Mouse (Mus musculus): ENCODE results near the gene Wfdc11. TPM values are rescaled to one million over a fixed set of nuclear protein-coding genes. Genes with fewer than 3 reads are reported as not detected.
"Not testable (repeated sequence)": the region's sequence is repeated elsewhere in the genome, so short reads cannot be mapped to it uniquely, and the experiment has no call there.

The Wfdc11 gene
- polyA plus RNA-seq, 1 experiment, result not detected

DNA sequence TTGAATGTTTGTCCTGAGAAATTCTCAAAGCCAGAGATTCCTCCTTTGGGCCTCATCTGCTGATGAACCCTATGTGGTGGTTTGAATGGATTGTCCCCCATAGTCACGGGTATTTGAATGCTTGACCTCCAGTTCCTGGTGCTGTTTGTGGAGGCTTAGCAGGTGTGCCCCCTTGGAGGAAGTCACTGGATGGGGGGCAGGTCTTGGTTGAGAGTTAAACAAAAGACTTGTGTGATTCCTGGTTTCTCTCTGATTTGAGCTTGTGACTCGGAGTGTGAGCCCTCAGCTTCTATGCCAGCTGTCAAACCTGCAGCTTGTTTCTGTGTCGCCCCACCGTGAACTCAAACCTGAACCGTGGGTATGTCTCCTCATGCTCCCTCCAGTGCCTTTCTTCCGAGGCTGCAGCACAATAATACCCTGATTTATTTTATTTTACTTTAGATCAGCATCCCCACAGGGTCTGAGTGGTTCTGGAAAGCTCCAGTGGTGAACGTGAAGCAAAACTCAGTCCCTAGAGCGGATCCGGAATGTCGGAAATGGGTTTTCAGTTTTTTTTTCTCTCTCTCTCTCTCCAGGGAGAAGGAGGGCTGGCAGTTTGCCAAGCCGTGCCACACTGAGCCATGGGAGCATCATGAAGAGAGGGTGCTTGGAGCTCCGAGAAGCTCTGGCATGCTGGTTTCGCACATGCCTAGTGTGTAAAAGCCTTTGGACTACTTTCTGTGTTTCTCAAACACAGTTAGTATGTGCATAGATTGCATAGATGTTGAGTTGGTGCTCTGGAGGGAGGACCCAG lies 31.8 kb downstream of the Wfdc11 start:
- H3K36me3 ChIP-seq (replicated peaks; ENCODE audit: low read length), result no peaks in the 10 kb centered on the region
- peaks cover 12% of the 10 kb centered on the region for H3K9me3 ChIP-seq
- peaks cover 4% of the 10 kb centered on the region for H3K27me3 ChIP-seq (replicated peaks)
- 0 out of 2 replicates have a peak, but pooled peaks cover 2% of the 10 kb centered on the region for H3K4me1 ChIP-seq
- TF ChIP-seq GATA1 (IDR thresholded peaks at IDR 0.05; ENCODE audit: borderline replicate concordance, low read length) (no peak), FLI1 (IDR thresholded peaks at IDR 0.05; ENCODE audit: low read length) (no peak)
- no peak overlapping the region for H3K4me3 ChIP-seq (replicated peaks)

DNA sequence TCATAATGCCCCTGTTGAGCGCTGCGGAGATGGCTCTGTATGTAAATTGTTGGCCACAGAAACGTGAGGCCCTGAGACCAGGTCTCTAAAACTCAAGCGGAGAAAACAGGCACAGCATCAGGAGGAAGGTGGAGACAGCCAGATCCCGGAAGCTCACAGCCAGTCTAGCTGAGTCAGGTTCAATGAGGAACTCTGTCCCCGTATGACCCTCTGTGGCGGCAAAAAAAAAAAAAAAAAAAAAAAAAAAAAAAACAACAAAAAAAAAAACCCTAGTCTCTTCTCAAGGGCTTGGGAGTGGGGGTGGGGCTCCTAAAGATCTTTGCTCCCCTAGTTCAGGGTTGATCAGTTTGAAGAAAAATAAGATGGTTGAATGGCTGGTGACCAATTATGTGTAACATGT lies 32.8 kb downstream of the Wfdc11 start:
- Histone ChIP-seq H3K4me1 (0 out of 2 replicates have a peak, but pooled peaks cover 2% of the 10 kb centered on the region), H3K9me3 (peaks cover 12% of the 10 kb centered on the region), H3K36me3 (replicated peaks; ENCODE audit: low read length) (no peaks in the 10 kb centered on the region), H3K4me3 (replicated peaks) (no peak overlapping the region), H3K27me3 (replicated peaks) (peaks cover 4% of the 10 kb centered on the region)
- TF ChIP-seq FLI1 (IDR thresholded peaks at IDR 0.05; ENCODE audit: low read length), result no peak
- no peak for TF ChIP-seq GATA1 (IDR thresholded peaks at IDR 0.05; ENCODE audit: borderline replicate concordance, low read length)

DNA sequence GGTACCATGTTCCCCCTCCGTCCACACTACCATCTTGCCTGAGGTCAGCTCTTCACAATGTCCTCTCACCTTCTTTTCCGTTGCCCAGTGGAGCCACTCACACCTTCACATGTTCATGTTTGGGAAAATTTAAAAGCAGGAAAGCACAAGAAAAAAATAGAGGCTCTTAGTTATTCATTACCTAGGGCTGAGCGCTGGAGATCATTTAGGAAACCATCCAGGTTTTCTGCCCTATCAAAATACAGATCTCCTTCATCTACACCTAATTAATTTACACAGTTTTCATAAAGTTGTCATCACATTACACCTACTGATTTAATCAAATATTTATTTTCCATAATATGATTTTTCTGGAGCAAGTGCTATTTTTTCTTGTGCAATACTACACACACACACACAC lies 35.2 kb downstream of the Wfdc11 start, which contains the start of gene Wfdc16:
Gene Wfdc16 (minus strand): TSS at position 101 of the 400 bp plus-strand sequence.
- peak within 1 kb of the TSS; percentile 59 for H3K4me3 ChIP-seq (replicated peaks)
- TF ChIP-seq FLI1 (IDR thresholded peaks at IDR 0.05; ENCODE audit: low read length), result no peak
- no peak for TF ChIP-seq GATA1 (IDR thresholded peaks at IDR 0.05; ENCODE audit: borderline replicate concordance, low read length)
- no peaks in the 10 kb centered on the region for H3K36me3 ChIP-seq (replicated peaks; ENCODE audit: low read length)
- H3K9me3 ChIP-seq, result peaks cover 16% of the 10 kb centered on the region
- 0 out of 2 replicates have a peak, but pooled peaks cover 2% of the 10 kb centered on the region for H3K4me1 ChIP-seq
- H3K27me3 ChIP-seq (replicated peaks), result peaks cover 6% of the 10 kb centered on the region

DNA sequence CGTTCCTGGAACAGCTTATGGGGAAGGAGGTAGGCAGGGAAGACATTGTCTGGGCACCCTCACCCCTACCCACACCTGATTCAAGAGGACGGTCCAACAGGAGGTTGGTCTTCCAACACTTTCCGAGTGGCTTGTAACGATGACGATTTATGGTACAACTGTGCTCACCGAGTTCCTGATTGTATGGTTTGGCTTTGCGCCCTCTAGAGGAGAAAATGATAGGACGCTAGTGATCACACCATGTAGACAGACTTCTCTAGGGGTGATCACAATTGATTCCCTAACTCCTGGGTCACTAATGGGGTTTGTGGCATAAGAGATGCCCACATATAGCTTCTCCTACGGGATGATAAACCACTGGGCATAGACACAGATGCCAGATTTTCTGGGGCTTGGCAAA lies 38.6 kb downstream of the Wfdc11 start:
- H3K36me3 ChIP-seq (replicated peaks; ENCODE audit: low read length), result no peaks in the 10 kb centered on the region
- H3K4me1 ChIP-seq, result no peaks in the 10 kb centered on the region
- TF ChIP-seq FLI1 (IDR thresholded peaks at IDR 0.05; ENCODE audit: low read length) (no peak), GATA1 (IDR thresholded peaks at IDR 0.05; ENCODE audit: borderline replicate concordance, low read length) (no peak)
- H3K27me3 ChIP-seq (replicated peaks), result peaks cover 4% of the 10 kb centered on the region
- H3K9me3 ChIP-seq, result peaks cover 16% of the 10 kb centered on the region
- no peak overlapping the region for H3K4me3 ChIP-seq (replicated peaks)

DNA sequence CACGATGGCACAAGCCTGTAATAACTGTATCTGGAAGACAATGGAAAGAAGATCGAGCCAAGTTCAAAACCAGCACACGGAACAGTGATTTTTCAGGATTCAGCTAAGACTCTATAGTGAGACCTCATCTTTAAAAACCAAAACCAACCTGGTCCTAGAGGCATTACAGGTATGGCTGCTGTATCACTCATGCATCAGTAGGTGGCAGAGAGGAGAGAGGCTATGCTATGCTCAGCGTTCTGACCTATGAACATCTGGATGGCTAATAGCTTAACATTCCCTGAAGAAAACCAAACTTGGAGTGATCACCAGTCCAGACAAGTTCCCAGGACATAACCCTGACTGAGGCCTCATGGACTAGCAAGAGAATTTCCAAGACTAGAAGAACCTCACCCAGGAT lies 52.1 kb downstream of the Wfdc11 start:
- Histone ChIP-seq H3K4me3 (replicated peaks) (no peak overlapping the region), H3K36me3 (replicated peaks; ENCODE audit: low read length) (no peaks in the 10 kb centered on the region), H3K27me3 (replicated peaks) (peaks cover 24% of the 10 kb centered on the region), H3K4me1 (no peaks in the 10 kb centered on the region), H3K9me3 (no peaks in the 10 kb centered on the region)
- no peak for TF ChIP-seq GATA1 (IDR thresholded peaks at IDR 0.05; ENCODE audit: borderline replicate concordance, low read length)
- TF ChIP-seq FLI1 (IDR thresholded peaks at IDR 0.05; ENCODE audit: low read length), result no peak

DNA sequence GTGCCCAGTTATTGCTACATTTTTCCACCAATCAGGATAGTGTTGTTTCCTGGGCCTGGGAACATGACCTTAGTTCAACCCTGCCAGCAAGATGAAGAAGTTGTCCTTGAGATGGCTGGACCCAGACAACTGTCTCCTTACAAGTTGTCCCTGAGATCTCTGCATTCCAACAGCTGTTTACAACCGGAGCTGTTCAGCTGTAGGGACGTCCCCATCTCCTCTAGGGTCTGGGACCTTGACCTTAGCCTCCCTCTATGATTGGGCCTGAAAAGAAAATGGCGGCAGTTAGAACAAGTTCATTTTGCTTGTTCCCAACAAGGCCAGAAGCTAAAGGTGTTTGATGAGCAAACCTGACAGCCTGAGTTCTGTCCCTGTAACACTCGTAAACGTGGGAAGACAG lies 54.8 kb downstream of the Wfdc11 start:
- Histone ChIP-seq H3K4me3 (replicated peaks) (no peak overlapping the region), H3K9me3 (no peaks in the 10 kb centered on the region), H3K36me3 (replicated peaks; ENCODE audit: low read length) (no peaks in the 10 kb centered on the region), H3K27me3 (replicated peaks) (peaks cover 17% of the 10 kb centered on the region), H3K4me1 (no peaks in the 10 kb centered on the region)
- TF ChIP-seq FLI1 (IDR thresholded peaks at IDR 0.05; ENCODE audit: low read length) (no peak), GATA1 (IDR thresholded peaks at IDR 0.05; ENCODE audit: borderline replicate concordance, low read length) (no peak)

DNA sequence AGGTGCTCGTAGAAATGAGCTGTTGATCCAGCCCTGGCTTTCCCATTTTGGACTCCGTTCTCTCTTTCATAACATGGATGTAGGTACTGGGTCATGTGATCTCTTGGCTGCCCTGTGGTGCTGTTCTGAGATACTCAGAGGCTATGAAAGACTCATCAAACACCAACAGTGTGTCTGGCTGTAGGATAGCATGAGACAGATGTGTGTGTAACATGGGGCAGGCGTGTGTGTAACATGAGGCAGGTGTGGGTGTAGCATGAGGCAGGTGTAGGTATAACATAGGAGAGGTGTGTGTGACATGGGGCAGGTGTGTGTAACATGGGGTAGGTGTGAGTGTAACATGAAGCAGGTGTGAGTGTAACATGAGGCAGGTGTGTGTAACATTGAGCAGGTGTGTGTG lies 58.5 kb downstream of the Wfdc11 start:
- no peaks in the 10 kb centered on the region for H3K9me3 ChIP-seq
- peak overlapping the region; percentile 30 for H3K4me3 ChIP-seq (replicated peaks)
- H3K36me3 ChIP-seq (replicated peaks; ENCODE audit: low read length), result no peaks in the 10 kb centered on the region
- no peaks in the 10 kb centered on the region for H3K4me1 ChIP-seq
- TF ChIP-seq GATA1 (IDR thresholded peaks at IDR 0.05; ENCODE audit: borderline replicate concordance, low read length) (no peak), FLI1 (IDR thresholded peaks at IDR 0.05; ENCODE audit: low read length) (no peak)
- peaks cover 6% of the 10 kb centered on the region for H3K27me3 ChIP-seq (replicated peaks)

DNA sequence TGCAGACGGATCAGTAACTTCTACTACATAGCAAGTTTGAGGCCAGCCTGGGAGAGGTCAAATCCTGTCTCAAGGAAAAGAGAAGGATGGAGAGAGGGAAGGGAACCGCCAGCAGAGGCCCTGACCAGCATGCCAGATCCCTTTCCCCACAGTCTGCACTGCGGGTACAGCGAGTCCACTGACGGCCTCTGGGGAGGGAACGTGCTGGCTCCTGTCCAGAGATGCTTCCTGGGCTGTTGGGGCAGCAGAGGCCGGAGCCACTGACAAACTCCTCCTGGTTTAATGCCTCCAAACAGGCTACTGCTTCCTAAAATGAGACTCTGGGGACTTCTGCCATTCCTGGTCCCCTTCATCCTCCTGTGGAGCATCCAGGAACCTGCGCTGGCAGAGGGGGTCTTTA lies 60.4 kb downstream of the Wfdc11 start, which contains the start of the genes Wfdc6b and Wfdc8:
Gene Wfdc6b (plus strand): TSS at position 52 of the 400 bp plus-strand sequence.
Gene Wfdc8 (minus strand): TSS at position 156 of the 400 bp plus-strand sequence.
- not testable (repeated sequence) for H3K36me3 ChIP-seq (replicated peaks; ENCODE audit: low read length)
- H3K27me3 ChIP-seq (replicated peaks), result peaks cover 14% of the 10 kb centered on the region

More for the DNA sequence above, 60.4 kb downstream of the Wfdc11 start, which contains the start of the genes Wfdc6b and Wfdc8:
- H3K4me1 ChIP-seq; H3K4me3 ChIP-seq (replicated peaks); H3K9me3 ChIP-seq: not testable (repeated sequence)

Other genes starting within 250 kb of the Wfdc11 start
- 0.78 and 6.1 TPM in 2 replicates for gene Sdc4, start 230.2 kb downstream of the Wfdc11 start, polyA plus RNA-seq (2012; ENCODE audit: insufficient read depth, low replicate concordance)
- 63.1 and 105 TPM in 2 replicates for gene Sys1, start 217.1 kb downstream of the Wfdc11 start, polyA plus RNA-seq (2012; ENCODE audit: insufficient read depth, low replicate concordance)
- 2.4 TPM in 1 of 2 replicates, not detected in the other for gene Gm20458, start 213.1 kb downstream of the Wfdc11 start, polyA plus RNA-seq (2012; ENCODE audit: insufficient read depth, low replicate concordance)
- gene Trp53tg5, start 200.4 kb downstream of the Wfdc11 start, polyA plus RNA-seq (2012; ENCODE audit: insufficient read depth, low replicate concordance), result not detected in 2 replicates
- 1.7 and 4.2 TPM in 2 replicates for gene Dbndd2, start 188.0 kb downstream of the Wfdc11 start, polyA plus RNA-seq (2012; ENCODE audit: insufficient read depth, low replicate concordance)
- 103 and 177 TPM in 2 replicates for gene Pigt, start 176.6 kb downstream of the Wfdc11 start, polyA plus RNA-seq (2012; ENCODE audit: insufficient read depth, low replicate concordance)
- gene Wfdc2, start 111.7 kb downstream of the Wfdc11 start, polyA plus RNA-seq (2012; ENCODE audit: insufficient read depth, low replicate concordance), result 0.48 TPM in 1 of 2 replicates, not detected in the other
- gene Spint3, start 100.6 kb downstream of the Wfdc11 start, polyA plus RNA-seq (2012; ENCODE audit: insufficient read depth, low replicate concordance), result not detected in 2 replicates
- gene Wfdc6a, start 88.6 kb downstream of the Wfdc11 start, polyA plus RNA-seq (2012; ENCODE audit: insufficient read depth, low replicate concordance), result not detected in 2 replicates
- not detected in 2 replicates for gene Eppin, start 80.5 kb downstream of the Wfdc11 start, polyA plus RNA-seq (2012; ENCODE audit: insufficient read depth, low replicate concordance)
- not detected in 2 replicates for gene Wfdc6b, start 60.6 kb downstream of the Wfdc11 start, polyA plus RNA-seq (2012; ENCODE audit: insufficient read depth, low replicate concordance)
- gene Wfdc8, start 60.5 kb downstream of the Wfdc11 start, polyA plus RNA-seq (2012; ENCODE audit: insufficient read depth, low replicate concordance), result 0.68 TPM in 1 of 2 replicates, not detected in the other
- not detected in 2 replicates for gene Wfdc16, start 35.3 kb downstream of the Wfdc11 start, polyA plus RNA-seq (2012; ENCODE audit: insufficient read depth, low replicate concordance)
- gene Wfdc10, start 18.0 kb downstream of the Wfdc11 start, polyA plus RNA-seq (2012; ENCODE audit: insufficient read depth, low replicate concordance), result not detected in 2 replicates
- not detected in 2 replicates for gene Wfdc9, start 17.5 kb downstream of the Wfdc11 start, polyA plus RNA-seq (2012; ENCODE audit: insufficient read depth, low replicate concordance)
- gene Wfdc13, start 11.0 kb upstream of the Wfdc11 start, polyA plus RNA-seq (2012; ENCODE audit: insufficient read depth, low replicate concordance), result not detected in 2 replicates
- not detected in 2 replicates for gene Spint4, start 24.4 kb upstream of the Wfdc11 start, polyA plus RNA-seq (2012; ENCODE audit: insufficient read depth, low replicate concordance)
- not detected in 2 replicates for gene Spint5, start 41.2 kb upstream of the Wfdc11 start, polyA plus RNA-seq (2012; ENCODE audit: insufficient read depth, low replicate concordance)
- gene Wfdc3, start 71.8 kb upstream of the Wfdc11 start, polyA plus RNA-seq (2012; ENCODE audit: insufficient read depth, low replicate concordance), result not detected in 2 replicates
- 41.6 and 49.2 TPM in 2 replicates for gene Dnttip1, start 71.9 kb upstream of the Wfdc11 start, polyA plus RNA-seq (2012; ENCODE audit: insufficient read depth, low replicate concordance)
- 43.1 and 121 TPM in 2 replicates for gene Ube2c, start 95.8 kb upstream of the Wfdc11 start, polyA plus RNA-seq (2012; ENCODE audit: insufficient read depth, low replicate concordance)
- gene Tnnc2, start 105.9 kb upstream of the Wfdc11 start, polyA plus RNA-seq (2012; ENCODE audit: insufficient read depth, low replicate concordance), result not detected in 2 replicates
- gene Snx21, start 111.7 kb upstream of the Wfdc11 start, polyA plus RNA-seq (2012; ENCODE audit: insufficient read depth, low replicate concordance), result 7.7 and 9.9 TPM in 2 replicates
- 63.1 and 87.6 TPM in 2 replicates for gene Acot8, start 130.8 kb upstream of the Wfdc11 start, polyA plus RNA-seq (2012; ENCODE audit: insufficient read depth, low replicate concordance)
- 0.40 TPM in 1 of 2 replicates, not detected in the other for gene Zswim3, start 131.0 kb upstream of the Wfdc11 start, polyA plus RNA-seq (2012; ENCODE audit: insufficient read depth, low replicate concordance)
- gene Zswim1, start 148.6 kb upstream of the Wfdc11 start, polyA plus RNA-seq (2012; ENCODE audit: insufficient read depth, low replicate concordance), result 13.3 and 15.6 TPM in 2 replicates
- gene Spata25, start 154.4 kb upstream of the Wfdc11 start, polyA plus RNA-seq (2012; ENCODE audit: insufficient read depth, low replicate concordance), result not detected in 2 replicates
- 135 and 694 TPM in 2 replicates for gene Ctsa, start 158.8 kb upstream of the Wfdc11 start, polyA plus RNA-seq (2012; ENCODE audit: insufficient read depth, low replicate concordance)
- 5.4 TPM in 1 of 2 replicates, not detected in the other for gene Neurl2, start 159.4 kb upstream of the Wfdc11 start, polyA plus RNA-seq (2012; ENCODE audit: insufficient read depth, low replicate concordance)
- 15.1 and 146 TPM in 2 replicates for gene Pltp, start 183.6 kb upstream of the Wfdc11 start, polyA plus RNA-seq (2012; ENCODE audit: insufficient read depth, low replicate concordance)
- gene Pcif1, start 205.2 kb upstream of the Wfdc11 start, polyA plus RNA-seq (2012; ENCODE audit: insufficient read depth, low replicate concordance), result 120 and 158 TPM in 2 replicates
- 21.8 and 45.9 TPM in 2 replicates for gene Zfp335, start 237.7 kb upstream of the Wfdc11 start, polyA plus RNA-seq (2012; ENCODE audit: insufficient read depth, low replicate concordance)

Measured in megakaryocyte, embryonic 14.5 days (primary cell).